Comparison of ENCODE assay signal across 15 mouse cellular contexts in genomic region chr3:29890764-29891163, GRCm38 (mm10).
DNase-seq lines count a peak whose midpoint lies in the region; ATAC-seq and TF ChIP-seq lines count a peak whose summit lies in the region.
"Had no signal": no experiment of that assay in that cellular context is flagged by ENCODE, and none has a peak within 500 bp of the region (broad histone marks: within the 10 kb centered on the region; RNA-seq: fewer than 3 reads in every experiment).

No protein-coding gene starts in this region.

- no peak for TF ChIP-seq EP300 in heart, postnatal 0 days (IDR thresholded peaks at IDR 0.05; ENCODE audit: low read depth)

- WGBS in heart, postnatal 0 days, result 57% methylated on average over 4 of the region's 4 CpGs
- WGBS in lung, embryonic 14.5 days, result 62% methylated on average over 4 of the region's 4 CpGs

- no peaks in the 10 kb centered on the region for H3K4me1 ChIP-seq in heart, postnatal 0 days (ENCODE audit: control insufficient read depth, insufficient read depth)
- no peaks in the 10 kb centered on the region; the same call in 1 of the 2 replicates for H3K4me1 ChIP-seq in lung, embryonic 14.5 days (ENCODE audit: insufficient read depth)
- H3K4me1 ChIP-seq: intestine, embryonic 15.5 days; limb, embryonic 15.5 days; neural tube, embryonic 15.5 days had no signal

- no peaks in the 10 kb centered on the region for H3K36me3 ChIP-seq in heart, postnatal 0 days (replicated peaks; ENCODE audit: control insufficient read depth, insufficient read depth, low read length)
- no peaks in the 10 kb centered on the region for H3K36me3 ChIP-seq in lung, embryonic 14.5 days (ENCODE audit: insufficient read depth)
- H3K36me3 ChIP-seq: intestine, embryonic 15.5 days; limb, embryonic 15.5 days; neural tube, embryonic 15.5 days had no signal

- H3K4me2 ChIP-seq in heart, postnatal 0 days (ENCODE audit: low read depth, low read length), result no peak overlapping the region
- H3K4me2 ChIP-seq in lung, embryonic 14.5 days, result no peak overlapping the region
- H3K4me2 ChIP-seq: intestine, embryonic 15.5 days; limb, embryonic 15.5 days; neural tube, embryonic 15.5 days had no signal

- no peaks in the 10 kb centered on the region for H3K27me3 ChIP-seq in heart, postnatal 0 days (ENCODE audit: control insufficient read depth, insufficient read depth, low read length)
- H3K27me3 ChIP-seq in lung, embryonic 14.5 days (ENCODE audit: insufficient read depth, low read length), result no peaks in the 10 kb centered on the region
- H3K27me3 ChIP-seq in Patski, result peaks cover 15% of the 10 kb centered on the region
- H3K27me3 ChIP-seq: intestine, embryonic 15.5 days; limb, embryonic 15.5 days; neural tube, embryonic 15.5 days had no signal

- no peak overlapping the region for H3K9ac ChIP-seq in heart, postnatal 0 days (replicated peaks; ENCODE audit: low read depth, low read length)
- no peak overlapping the region for H3K9ac ChIP-seq in lung, embryonic 14.5 days
- H3K9ac ChIP-seq: intestine, embryonic 15.5 days; limb, embryonic 15.5 days; neural tube, embryonic 15.5 days had no signal

- POLR2A ChIA-PET in Patski (lab: Charles Lee), result interaction anchor here (0.5 to 0.8 kb wide), 3 partner anchors 80 to 580 kb away, joined by 3 to 4 read pairs (median 3); no protein-coding TSS in a partner anchor

- DNase-seq in heart, postnatal 0 days (ENCODE audit: low spot score), result no peak
- no peak for DNase-seq in heart, adult 8-10 months (ENCODE audit: low spot score)
- DNase-seq in lung, embryonic 14.5 days, result peak; percentile 74
- no peak for DNase-seq in lung, postnatal 25 days (ENCODE audit: low spot score)
- DNase-seq in Patski (ENCODE audit: low read depth, low spot score), result no peak
- DNase-seq in lung, postnatal 36 days, result peak; percentile 6
- DNase-seq in testis, postnatal 10 days (ENCODE audit: low spot score), result no peak
- DNase-seq: cerebellum, adult 2 months; kidney, postnatal 4 days; retina, postnatal 1 day had no signal

- TF ChIP-seq CTCF in heart, postnatal 0 days (IDR thresholded peaks at IDR 0.05; ENCODE audit: low read depth), result peak; percentile 30; the same call in 1 of the 2 replicates
- peak; percentile 55 for TF ChIP-seq CTCF in lung, embryonic 14.5 days (IDR thresholded peaks at IDR 0.05; ENCODE audit: low read depth)
- TF ChIP-seq CTCF in Patski (IDR thresholded peaks at IDR 0.05), result peak; percentile 61

- H3K4me3 ChIP-seq in heart, postnatal 0 days (ENCODE audit: low read depth, low read length), result no peak overlapping the region
- no peak overlapping the region for H3K4me3 ChIP-seq in lung, embryonic 14.5 days (ENCODE audit: low read depth, low read length)
- H3K4me3 ChIP-seq: intestine, embryonic 15.5 days; limb, embryonic 15.5 days; neural tube, embryonic 15.5 days had no signal

- in situ Hi-C loops in Patski (cut with MboI; ENCODE audit: low pct_unique_long_range_greater_than_20kb), result no loop called here

- no peak for ATAC-seq in heart, postnatal 0 days (ENCODE audit: insufficient read depth, low read depth)
- ATAC-seq in lung, embryonic 14.5 days (ENCODE audit: insufficient read depth), result peak; percentile 54; the same call in 1 of the 2 replicates
- ATAC-seq in Patski, result peak; percentile 71
- ATAC-seq: activated CD4-positive, CD25-positive, alpha-beta regulatory T cell, adult 4 months; CD4-positive, CD25-positive, alpha-beta regulatory T cell, adult 4 months; intestine, embryonic 15.5 days had no signal

- CTCF ChIA-PET in Patski (lab: Charles Lee), result interaction anchor here (0.7 to 1.9 kb wide), 14 partner anchors 9 to 702 kb away, joined by 3 to 22 read pairs (median 4); no protein-coding TSS in a partner anchor

- no peak overlapping the region for H3K27ac ChIP-seq in heart, postnatal 0 days (ENCODE audit: low read depth)
- no peak overlapping the region for H3K27ac ChIP-seq in lung, embryonic 14.5 days (ENCODE audit: low read depth)
- H3K27ac ChIP-seq: intestine, embryonic 15.5 days; limb, embryonic 15.5 days; neural tube, embryonic 15.5 days had no signal

- H3K9me3 ChIP-seq in heart, postnatal 0 days (replicated peaks; ENCODE audit: control insufficient read depth, low read length), result no peaks in the 10 kb centered on the region
- H3K9me3 ChIP-seq in lung, embryonic 14.5 days (ENCODE audit: low read depth, low read length), result no peaks in the 10 kb centered on the region
- H3K9me3 ChIP-seq: intestine, embryonic 15.5 days; limb, embryonic 15.5 days; neural tube, embryonic 15.5 days had no signal

Comparison
In these comparisons a context has a peak if more than half of its experiments do, and no peak if none do; other contexts are left out.
1. DNase-seq: peak in lung, embryonic 14.5 days (single experiment) and lung, postnatal 36 days (single experiment); none in heart, postnatal 0 days (single experiment), heart, adult 8-10 months (single experiment), lung, postnatal 25 days (single experiment), Patski (single experiment) and testis, postnatal 10 days (single experiment).
2. Peak in every context shown above with its lines, with median percentiles within 50 percentile points of each other: CTCF ChIP-seq.